Mouse (Mus musculus) stomach, embryonic 14.5 days (tissue): ENCODE measurements around the gene G6pc3. TPM values are rescaled to one million over a fixed set of nuclear protein-coding genes. Genes with fewer than 3 reads are reported as not detected.

Experiments
- ATAC-seq: fragments of 200-750 bp; cut with Nextera tagmentation; 2 replicates; pipeline ENCODE4 v1.8.0; 2017; ENCODE audit warnings: low read depth, moderate TSS enrichment; ENCODE audit not compliant: insufficient number of reproducible peaks, insufficient read depth, low FRiP score
- H3K27ac ChIP-seq: fragments of 300-500 bp; sonication (generic); 2 replicates; pipeline ENCODE4 v1.5.1; 2014; ENCODE audit warnings: mild to moderate bottlenecking, low read length, moderate library complexity, mixed read lengths
- H3K27me3 ChIP-seq: fragments of 300-500 bp; sonication (generic); 2 replicates; pipeline ENCODE4 v1.6.1; 2014; ENCODE audit warnings: low read length, control low read depth, mixed read lengths; ENCODE audit not compliant: control insufficient read depth, insufficient read depth
- H3K36me3 ChIP-seq: fragments of 300-500 bp; sonication (generic); 2 replicates; pipeline ENCODE4 v1.6.1; 2014; ENCODE audit warnings: mild to moderate bottlenecking, control low read depth, low read length, moderate library complexity, mixed read lengths; ENCODE audit not compliant: control insufficient read depth, insufficient read depth
- H3K4me1 ChIP-seq: fragments of 300-500 bp; sonication (generic); 2 replicates; pipeline ENCODE4 v1.6.1; 2014; ENCODE audit warnings: low read length, control low read depth, mixed read lengths; ENCODE audit not compliant: control insufficient read depth, insufficient read depth
- H3K4me2 ChIP-seq: fragments of 300-500 bp; sonication (generic); replicated peaks from 2 replicates; pipeline ENCODE4 v1.6.1; 2014; ENCODE audit warnings: low read depth, low read length, control low read depth
- H3K4me3 ChIP-seq: fragments of 300-500 bp; sonication (generic); 2 replicates; pipeline ENCODE4 v1.5.1; 2014; ENCODE audit warnings: low read depth, low read length, control low read depth
- H3K9ac ChIP-seq: fragments of 300-500 bp; sonication (generic); replicated peaks from 2 replicates; pipeline ENCODE4 v1.6.1; 2014; ENCODE audit warnings: low read depth, mild to moderate bottlenecking, control low read depth, low read length, moderate library complexity, mixed read lengths
- H3K9me3 ChIP-seq: fragments of 300-500 bp; sonication (generic); 2 replicates; pipeline ENCODE4 v1.6.1; 2016; ENCODE audit warnings: low read depth, low read length, control low read depth; ENCODE audit not compliant: control insufficient read depth
- WGBS: fragments of 180-500 bp; shearing (Covaris S2); extraction: QIAGEN DNeasy Blood & Tissue Kit; methylation state at CpG from one replicate; pipeline ENCODE4 v1.1.7; 2014; 5-methylcytosine and 5-hydroxymethylcytosine counted together
- polyA plus RNA-seq: library from polyadenylated mRNA; unstranded; fragments of >200 nt; fragmentation: Nextera tagmentation; extraction: Ambion mirVana; gene quantifications from 2 replicates; pipeline ENCODE4 v1.2.1, GENCODE M21; 2014

Gene G6pc3
- polyA plus RNA-seq, 1 experiment from 2014 or later, result 36.6 TPM

DNA sequence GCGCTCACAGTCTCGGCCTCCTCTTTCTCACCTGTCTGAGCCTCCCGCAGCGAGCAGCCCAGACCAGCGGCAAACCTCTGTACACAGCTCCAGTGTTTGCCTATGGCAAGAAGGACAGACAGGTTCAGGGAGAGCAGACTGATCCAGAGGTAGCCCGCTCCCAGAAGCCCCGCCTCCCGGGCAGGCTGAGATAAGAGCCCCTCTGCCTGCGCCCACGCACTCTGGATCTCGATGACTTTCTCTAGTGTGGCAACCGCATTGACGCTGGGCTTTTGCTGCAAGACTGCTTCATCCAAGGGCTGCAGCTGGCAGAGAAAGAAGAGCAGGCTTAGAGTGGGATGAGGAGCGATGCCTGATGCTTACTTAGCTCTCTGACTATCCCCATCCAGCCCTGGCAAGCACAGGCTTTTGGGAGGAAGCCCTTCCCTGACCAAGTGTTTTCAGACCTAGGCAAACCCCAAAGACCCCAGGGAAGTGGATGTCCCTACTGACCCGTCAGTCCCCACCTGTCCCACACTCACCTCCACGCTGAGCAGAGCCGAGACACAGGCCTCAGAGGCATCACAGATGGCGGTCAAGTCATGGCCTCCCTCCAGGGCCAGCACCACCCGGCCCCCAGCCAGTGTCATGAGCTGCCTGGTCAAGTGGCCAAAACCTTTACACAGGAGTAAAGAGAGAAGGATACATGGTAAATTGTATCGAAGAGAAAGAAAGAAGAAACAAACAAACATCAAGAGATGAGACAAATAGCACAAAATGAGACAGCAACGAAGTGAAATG is 6.8 kb downstream of the G6pc3 start:
- Histone ChIP-seq H3K4me1 (no peaks in the 10 kb centered on the region; the same call in 1 of the 2 replicates), H3K27me3 (no peaks in the 10 kb centered on the region), H3K36me3 (peaks cover 65% of the 10 kb centered on the region), H3K27ac (no peak overlapping the region), H3K9me3 (no peaks in the 10 kb centered on the region), H3K4me3 (no peak overlapping the region), H3K4me2 (no peak overlapping the region), H3K9ac (no peak overlapping the region)
- 67% methylated on average over 21 of the region's 21 CpGs for WGBS
- peak; percentile 65; the same call in 1 of the 2 replicates for ATAC-seq

DNA sequence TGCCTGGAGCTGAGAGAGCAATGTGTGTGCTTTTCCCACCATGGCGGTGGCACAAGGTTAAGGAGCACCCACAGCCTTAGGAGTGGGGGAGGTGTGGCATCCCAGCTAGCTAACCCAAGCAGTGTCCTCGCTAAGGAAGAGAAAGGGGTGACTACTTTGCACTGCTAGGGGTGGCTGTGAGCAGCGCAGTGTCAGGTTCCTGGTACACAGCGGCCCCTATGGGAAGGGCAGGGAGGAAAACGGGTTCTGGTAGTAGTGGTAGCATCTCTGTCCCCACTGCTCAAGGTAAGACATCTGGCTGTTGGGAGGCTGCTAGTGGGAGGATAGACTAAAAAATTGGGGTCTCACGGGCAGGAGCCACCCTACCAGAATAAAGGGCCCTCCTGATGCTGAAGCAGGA is 8.8 kb downstream of the G6pc3 start:
- 58% methylated on average over 6 of the region's 6 CpGs for WGBS
- no peak overlapping the region for H3K9ac ChIP-seq
- H3K4me3 ChIP-seq, result no peak overlapping the region
- no peaks in the 10 kb centered on the region for H3K9me3 ChIP-seq
- H3K27me3 ChIP-seq, result no peaks in the 10 kb centered on the region
- H3K36me3 ChIP-seq, result peaks cover 80% of the 10 kb centered on the region
- no peak for ATAC-seq
- H3K4me1 ChIP-seq, result no peaks in the 10 kb centered on the region
- H3K27ac ChIP-seq, result no peak overlapping the region
- H3K4me2 ChIP-seq, result no peak overlapping the region

DNA sequence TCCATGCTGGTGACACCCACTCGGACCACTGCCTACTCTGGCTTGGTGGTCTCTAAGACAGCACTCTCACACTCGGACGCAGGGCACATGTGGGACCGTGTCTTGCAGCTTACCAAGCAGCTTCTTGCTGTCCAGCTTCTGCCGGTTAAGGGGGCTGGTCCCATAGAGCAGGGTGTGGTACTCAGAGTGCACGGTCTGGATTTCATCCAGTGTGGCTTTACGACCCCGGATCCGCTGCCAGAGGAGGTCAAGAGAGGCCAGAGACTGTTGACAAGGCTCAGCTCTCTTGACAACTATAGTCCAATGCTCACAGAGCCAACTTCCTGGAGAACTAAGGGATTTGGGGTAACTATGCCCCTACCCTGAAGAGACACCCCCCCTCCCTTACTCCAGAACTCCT is 10.4 kb downstream of the G6pc3 start:
- H3K4me1 ChIP-seq, result no peaks in the 10 kb centered on the region
- 51% methylated on average over 9 of the region's 9 CpGs for WGBS
- no peaks in the 10 kb centered on the region for H3K9me3 ChIP-seq
- no peak overlapping the region for H3K4me2 ChIP-seq
- no peak overlapping the region for H3K4me3 ChIP-seq
- H3K36me3 ChIP-seq, result peaks cover 81% of the 10 kb centered on the region
- no peaks in the 10 kb centered on the region for H3K27me3 ChIP-seq
- ATAC-seq, result no peak
- H3K9ac ChIP-seq, result no peak overlapping the region
- H3K27ac ChIP-seq, result no peak overlapping the region

DNA sequence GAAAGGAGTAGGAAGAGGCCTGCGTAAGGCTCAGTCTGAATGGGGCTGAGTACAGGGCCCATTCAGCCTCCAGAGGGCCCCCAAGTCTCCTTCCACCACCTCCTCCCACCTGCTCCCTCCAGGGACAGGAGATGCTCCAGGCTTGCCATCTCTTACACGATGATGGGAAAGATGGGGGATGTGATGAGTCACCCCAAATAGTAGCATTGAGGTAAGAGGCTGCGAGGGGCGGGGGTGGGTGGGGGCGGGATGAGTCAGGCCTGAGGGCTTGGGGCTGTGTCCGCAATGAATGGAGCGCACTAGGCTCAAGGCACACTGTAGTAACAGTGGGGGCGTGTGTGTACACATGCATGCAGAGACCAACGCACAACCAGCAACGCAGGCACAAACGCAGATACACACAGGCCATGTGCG is 12.0 kb downstream of the G6pc3 start:
- Histone ChIP-seq H3K4me2 (no peak overlapping the region), H3K27ac (no peak overlapping the region), H3K9me3 (no peaks in the 10 kb centered on the region), H3K4me3 (no peak overlapping the region), H3K4me1 (no peaks in the 10 kb centered on the region), H3K36me3 (peaks cover 87% of the 10 kb centered on the region), H3K9ac (no peak overlapping the region), H3K27me3 (no peaks in the 10 kb centered on the region)
- WGBS, result 75% methylated on average over 12 of the region's 12 CpGs
- ATAC-seq, result no peak; the same call in 1 of the 2 replicates

DNA sequence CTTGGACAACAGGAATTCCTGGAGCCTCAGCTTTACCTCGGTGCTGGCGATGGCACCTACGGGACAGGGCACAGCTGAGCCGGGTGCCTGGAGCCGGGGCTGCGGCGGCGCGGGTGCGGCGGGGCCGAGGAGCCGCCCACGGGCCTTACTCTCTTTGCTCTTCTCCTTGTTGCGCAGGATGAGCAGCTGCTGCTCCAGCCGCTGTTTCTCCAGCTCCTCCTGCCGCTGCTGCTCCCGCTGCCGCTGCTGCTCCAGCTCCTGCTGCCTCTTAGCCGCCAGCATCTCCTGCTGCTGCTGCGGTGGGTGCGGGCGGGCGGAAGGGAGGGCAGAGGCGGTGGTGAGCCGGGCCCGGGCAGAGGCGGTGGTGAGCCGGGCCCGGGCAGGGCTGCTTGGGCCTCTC is 17.1 kb downstream of the G6pc3 start:
- Histone ChIP-seq H3K9me3 (no peaks in the 10 kb centered on the region), H3K4me1 (peaks cover 14% of the 10 kb centered on the region), H3K4me2 (no peak overlapping the region), H3K27me3 (no peaks in the 10 kb centered on the region), H3K27ac (no peak overlapping the region), H3K36me3 (peaks cover 48% of the 10 kb centered on the region), H3K4me3 (no peak overlapping the region), H3K9ac (no peak overlapping the region)
- ATAC-seq, result no peak
- WGBS, result 73% methylated on average over 28 of the region's 30 CpGs

DNA sequence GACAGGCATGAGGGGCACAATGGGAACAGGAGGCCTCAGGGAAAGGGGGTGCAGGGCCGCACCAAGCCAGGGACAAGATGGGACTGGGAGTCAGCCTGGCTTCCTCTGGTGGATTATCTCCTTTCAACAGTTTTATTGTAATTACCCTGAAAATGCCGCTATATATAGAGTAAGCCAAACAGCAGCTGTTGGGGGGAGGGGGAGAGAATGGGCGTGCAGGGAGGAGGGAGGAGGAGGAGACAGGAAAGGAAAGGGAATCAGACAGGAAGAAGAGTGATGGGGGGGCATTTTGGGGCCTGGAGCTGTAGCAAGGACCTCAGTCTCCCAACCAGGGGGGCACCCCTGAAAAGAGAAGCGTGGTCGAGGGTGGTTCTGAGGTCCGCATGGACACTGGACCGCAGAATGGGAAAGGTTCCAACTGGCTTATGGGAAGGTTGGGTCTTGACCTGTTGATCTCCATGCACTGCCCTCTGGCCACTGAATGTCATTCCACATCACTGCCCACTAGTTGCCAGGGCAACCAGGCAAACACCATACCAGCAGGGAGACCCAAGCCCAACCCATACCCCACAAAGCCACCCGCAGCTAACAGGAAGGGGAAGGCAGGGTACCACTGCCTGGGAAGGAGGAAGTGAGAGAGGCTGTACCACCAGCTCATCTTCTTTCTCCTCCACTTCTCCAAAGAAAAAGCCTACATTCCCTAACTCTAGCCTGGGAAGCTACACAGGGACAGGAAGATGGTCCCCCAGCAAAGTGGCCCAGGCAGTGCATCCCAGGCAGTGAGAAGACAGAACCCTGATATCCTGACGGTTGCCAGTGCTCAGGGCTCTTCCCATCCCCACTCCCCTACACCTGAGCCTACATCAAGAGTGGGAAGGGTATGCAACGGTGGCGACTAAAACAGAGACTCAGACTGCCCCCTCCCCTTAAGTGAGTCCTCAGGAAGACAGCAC is 18.7 kb downstream of the G6pc3 start:
- H3K4me1 ChIP-seq, result peaks cover 26% of the 10 kb centered on the region
- ATAC-seq, result no peak
- no peaks in the 10 kb centered on the region for H3K27me3 ChIP-seq
- no peak overlapping the region for H3K4me3 ChIP-seq
- H3K27ac ChIP-seq, result peak overlapping the region; percentile 53; the same call in 1 of the 2 replicates
- H3K4me2 ChIP-seq, result no peak overlapping the region; the same call in 1 of the 2 replicates
- H3K36me3 ChIP-seq, result peaks cover 33% of the 10 kb centered on the region
- 51% methylated on average over 11 of the region's 11 CpGs for WGBS
- no peaks in the 10 kb centered on the region for H3K9me3 ChIP-seq
- no peak overlapping the region for H3K9ac ChIP-seq

DNA sequence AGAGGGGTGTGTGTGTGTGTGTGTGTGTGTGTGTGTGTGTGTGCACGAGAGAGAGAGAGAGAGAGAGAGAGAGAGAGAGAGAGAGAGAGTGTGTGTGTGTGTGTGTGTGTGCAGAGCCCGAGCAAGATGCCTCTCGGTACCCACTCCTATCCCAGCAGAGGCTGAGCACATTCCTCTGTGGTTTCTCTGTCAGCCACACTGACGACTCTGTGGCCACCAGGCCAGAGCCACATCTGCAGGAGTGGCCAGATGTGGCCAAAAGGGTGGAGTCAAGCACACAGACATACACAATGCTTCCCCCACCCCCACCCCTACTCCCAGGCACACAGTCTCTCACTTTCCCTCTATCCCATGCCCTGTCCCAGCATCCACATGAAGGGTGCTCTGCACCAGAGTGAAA is 19.4 kb downstream of the G6pc3 start:
- Histone ChIP-seq H3K27ac (peak overlapping the region; percentile 21; the same call in 1 of the 2 replicates), H3K9ac (no peak overlapping the region), H3K27me3 (no peaks in the 10 kb centered on the region), H3K4me1 (peaks cover 29% of the 10 kb centered on the region), H3K4me3 (no peak overlapping the region), H3K9me3 (no peaks in the 10 kb centered on the region), H3K36me3 (peaks cover 27% of the 10 kb centered on the region), H3K4me2 (no peak overlapping the region)
- 57% methylated on average over 3 of the region's 4 CpGs for WGBS
- peak; percentile 8; the same call in 1 of the 2 replicates for ATAC-seq

DNA sequence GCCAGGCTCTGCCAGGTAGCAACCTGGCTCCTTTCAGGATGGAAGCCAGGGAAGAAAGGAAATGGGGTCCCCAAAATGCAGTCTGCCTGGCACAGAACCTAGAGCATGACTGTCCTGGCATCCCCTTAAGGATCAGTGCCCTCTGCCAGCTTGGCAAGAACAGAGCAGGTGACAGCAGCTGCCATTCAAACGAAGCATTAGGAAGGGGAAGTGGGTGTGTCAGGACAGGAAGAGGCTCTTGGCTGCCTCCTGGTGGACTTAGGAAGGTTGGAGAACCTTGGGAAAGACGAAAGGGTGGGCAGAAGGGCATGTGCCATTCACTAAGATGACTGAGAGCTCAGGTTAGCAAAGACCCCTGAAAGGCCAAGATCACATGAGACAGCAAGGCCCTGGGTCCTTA is 20.3 kb downstream of the G6pc3 start:
- no peak for ATAC-seq
- no peak overlapping the region for H3K4me3 ChIP-seq
- peaks cover 38% of the 10 kb centered on the region for H3K4me1 ChIP-seq
- WGBS, result 41% methylated on average over 2 of the region's 2 CpGs
- no peak overlapping the region for H3K9ac ChIP-seq
- H3K4me2 ChIP-seq, result no peak overlapping the region
- no peaks in the 10 kb centered on the region for H3K9me3 ChIP-seq
- no peaks in the 10 kb centered on the region for H3K27me3 ChIP-seq
- H3K27ac ChIP-seq, result no peak overlapping the region
- H3K36me3 ChIP-seq, result peaks cover 19% of the 10 kb centered on the region
